Mouse (Mus musculus): ENCODE measurements at regions not wholly inside any gene's neighbourhood (a gene's known extent, or its start where the extent isn't known, plus 50 kb on each side); places are given as distances from the start of the nearest gene placed in this dataset.

DNA sequence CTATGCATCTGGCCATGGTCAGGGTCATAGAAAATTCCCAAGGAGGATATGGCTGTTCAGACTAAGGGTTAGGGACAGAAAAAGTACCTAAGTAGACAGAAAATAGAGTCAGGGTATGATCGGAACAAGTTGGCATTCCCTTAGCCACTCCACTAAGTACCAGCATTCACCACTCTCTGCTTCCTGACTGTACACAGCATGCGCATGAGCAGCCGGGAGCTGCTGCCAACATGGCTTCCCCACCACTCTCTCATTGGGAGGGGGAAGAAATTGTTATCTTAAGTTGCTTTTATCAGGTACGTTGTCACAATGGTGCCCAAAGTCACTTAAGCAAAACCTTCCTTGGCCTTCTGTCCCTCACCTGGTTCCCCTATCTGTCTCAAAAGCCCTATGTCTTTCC is 282.0 kb upstream of the Hs6st1 start:
- Histone ChIP-seq H3K4me3 (no peak overlapping the region), H3K27me3 (ENCODE audit: control insufficient read depth, insufficient read depth, insufficient read length) (no peaks in the 10 kb centered on the region), H3K36me3 (ENCODE audit: control insufficient read depth, insufficient read depth) (no peaks in the 10 kb centered on the region), H3ac (ENCODE audit: control insufficient read depth, insufficient read length) (no peak overlapping the region), H3K4me2 (ENCODE audit: low read depth) (no peak overlapping the region), H3K79me2 (ENCODE audit: control insufficient read depth, insufficient read depth) (no peaks in the 10 kb centered on the region)
- TF ChIP-seq TCF12 (IDR thresholded peaks at IDR 0.05; ENCODE audit: insufficient read depth, poor library complexity, severe bottlenecking) (no peak), SRF (IDR thresholded peaks at IDR 0.05; ENCODE audit: control insufficient read depth, insufficient read length, low read depth) (no peak), CEBPB (IDR thresholded peaks at IDR 0.05; ENCODE audit: insufficient read depth, poor library complexity, severe bottlenecking) (no peak), MAX (IDR thresholded peaks at IDR 0.05; ENCODE audit: low read depth) (no peak), TCF3 (IDR thresholded peaks at IDR 0.05; ENCODE audit: insufficient read length, low read depth) (no peak), USF1 (IDR thresholded peaks at IDR 0.05; ENCODE audit: low read depth) (no peak), MYOG (IDR thresholded peaks at IDR 0.05; ENCODE audit: control insufficient read depth in 1 of 3, insufficient read depth in 1 of 3, insufficient read length in 2 of 3, low read depth in 2 of 3) (no peak), E2F4 (IDR thresholded peaks at IDR 0.05; ENCODE audit: insufficient read depth) (no peak), POLR2AphosphoS2 (IDR thresholded peaks at IDR 0.05; ENCODE audit: insufficient read length, low read depth) (no peak), POLR2A (IDR thresholded peaks at IDR 0.05; ENCODE audit: insufficient read length, low read depth) (no peak), REST (IDR thresholded peaks at IDR 0.05; ENCODE audit: insufficient read depth, insufficient read length) (no peak), MYOD1 (IDR thresholded peaks at IDR 0.05; ENCODE audit: control insufficient read depth in 1 of 3, insufficient read length in 2 of 3, low read depth in 2 of 3) (no peak)

DNA sequence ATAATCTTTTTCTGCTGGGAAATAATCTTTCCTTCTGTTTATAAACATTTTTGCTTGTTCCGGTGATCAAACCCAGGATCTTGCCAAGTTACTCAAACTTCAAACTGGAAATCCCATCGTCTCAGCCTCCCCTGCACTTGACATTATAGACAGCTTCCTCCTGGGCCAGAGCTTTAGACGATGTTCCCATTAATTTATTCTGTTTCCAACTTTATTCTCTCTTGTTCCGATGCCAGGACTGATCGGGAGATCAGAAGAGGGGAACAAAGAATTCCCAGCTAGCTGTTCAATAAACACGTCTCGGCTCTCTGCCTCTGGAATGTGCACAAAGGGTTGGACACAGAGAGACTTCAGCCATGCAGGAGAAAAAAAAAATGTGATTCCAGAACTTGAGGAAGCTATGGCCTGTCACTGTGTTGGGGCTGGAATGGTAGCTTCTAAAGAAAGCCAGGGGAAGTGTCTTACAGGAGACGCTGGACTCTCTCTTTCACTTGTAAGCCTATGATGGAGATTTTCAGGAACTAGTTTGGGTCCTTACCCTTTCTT is 281.5 kb upstream of the Hs6st1 start:
- Histone ChIP-seq H3K4me2 (ENCODE audit: low read depth) (no peak overlapping the region), H3K79me2 (ENCODE audit: control insufficient read depth, insufficient read depth) (no peaks in the 10 kb centered on the region), H3K27me3 (ENCODE audit: control insufficient read depth, insufficient read depth, insufficient read length) (no peaks in the 10 kb centered on the region), H3K36me3 (ENCODE audit: control insufficient read depth, insufficient read depth) (no peaks in the 10 kb centered on the region), H3ac (ENCODE audit: control insufficient read depth, insufficient read length) (no peak overlapping the region), H3K4me3 (no peak overlapping the region)
- no peak for TF ChIP-seq MYOG (IDR thresholded peaks at IDR 0.05; ENCODE audit: control insufficient read depth in 1 of 3, insufficient read depth in 1 of 3, insufficient read length in 2 of 3, low read depth in 2 of 3)
- no peak for TF ChIP-seq MYOD1 (IDR thresholded peaks at IDR 0.05; ENCODE audit: control insufficient read depth in 1 of 3, insufficient read length in 2 of 3, low read depth in 2 of 3)
- no peak for TF ChIP-seq SRF (IDR thresholded peaks at IDR 0.05; ENCODE audit: control insufficient read depth, insufficient read length, low read depth)
- TF ChIP-seq TCF12 (IDR thresholded peaks at IDR 0.05; ENCODE audit: insufficient read depth, poor library complexity, severe bottlenecking): no peak
- TF ChIP-seq POLR2A (IDR thresholded peaks at IDR 0.05; ENCODE audit: insufficient read length, low read depth): no peak
- TF ChIP-seq MAX (IDR thresholded peaks at IDR 0.05; ENCODE audit: low read depth): no peak
- no peak for TF ChIP-seq USF1 (IDR thresholded peaks at IDR 0.05; ENCODE audit: low read depth)

- no peak overlapping the region for H3K4me3 ChIP-seq
- TF ChIP-seq TCF12 (IDR thresholded peaks at IDR 0.05; ENCODE audit: insufficient read depth, poor library complexity, severe bottlenecking) (no peak), USF1 (IDR thresholded peaks at IDR 0.05; ENCODE audit: low read depth) (no peak), CEBPB (IDR thresholded peaks at IDR 0.05; ENCODE audit: insufficient read depth, poor library complexity, severe bottlenecking) (no peak)
- H3K79me2 ChIP-seq (ENCODE audit: control insufficient read depth, insufficient read depth): no peaks in the 10 kb centered on the region
These were observed 271.1 kb upstream of the Hs6st1 start for GRCm38 (mm10) chr1:35797064-35797463.

GRCm38 (mm10) chr1:35797526-35797925 is 270.7 kb upstream of the Hs6st1 start:
- no peaks in the 10 kb centered on the region for H3K27me3 ChIP-seq (ENCODE audit: control insufficient read depth, insufficient read depth, insufficient read length)
- H3K79me2 ChIP-seq (ENCODE audit: control insufficient read depth, insufficient read depth): no peaks in the 10 kb centered on the region
- no peaks in the 10 kb centered on the region for H3K36me3 ChIP-seq (ENCODE audit: control insufficient read depth, insufficient read depth)
- H3K4me2 ChIP-seq (ENCODE audit: low read depth): no peak overlapping the region
- H3K4me3 ChIP-seq: no peak overlapping the region
- no peak overlapping the region for H3ac ChIP-seq (ENCODE audit: control insufficient read depth, insufficient read length)
- TF ChIP-seq CEBPB (IDR thresholded peaks at IDR 0.05; ENCODE audit: insufficient read depth, poor library complexity, severe bottlenecking): no peak
- TF ChIP-seq POLR2AphosphoS2 (IDR thresholded peaks at IDR 0.05; ENCODE audit: insufficient read length, low read depth): no peak
- TF ChIP-seq REST (IDR thresholded peaks at IDR 0.05; ENCODE audit: insufficient read depth, insufficient read length): no peak

More at GRCm38 (mm10) chr1:35797064-35797463, 271.1 kb upstream of the Hs6st1 start:
- no peaks in the 10 kb centered on the region for H3K36me3 ChIP-seq (ENCODE audit: control insufficient read depth, insufficient read depth)
- no peak overlapping the region for H3ac ChIP-seq (ENCODE audit: control insufficient read depth, insufficient read length)
- no peaks in the 10 kb centered on the region for H3K27me3 ChIP-seq (ENCODE audit: control insufficient read depth, insufficient read depth, insufficient read length)
- H3K4me2 ChIP-seq (ENCODE audit: low read depth): no peak overlapping the region

DNA sequence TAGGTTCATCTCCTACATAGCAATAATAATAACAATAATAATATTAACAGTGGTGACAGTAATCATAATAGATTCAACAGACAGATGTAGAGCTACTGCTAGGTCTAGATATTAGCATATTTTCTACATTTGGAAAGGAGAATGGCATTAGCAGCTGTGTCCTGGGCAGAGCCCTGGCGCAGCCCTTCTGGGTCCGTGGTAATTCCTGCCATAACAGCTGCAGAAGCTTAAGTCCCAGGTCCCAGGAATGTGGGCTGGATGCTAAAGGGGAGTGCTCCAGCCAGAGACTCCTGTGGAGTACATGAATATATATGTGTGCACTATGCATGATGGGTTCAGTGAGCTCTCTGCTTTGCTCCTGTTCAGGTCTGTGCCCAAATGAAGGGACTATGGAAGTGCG is 262.7 kb upstream of the Hs6st1 start:
- H3K27me3 ChIP-seq (ENCODE audit: control insufficient read depth, insufficient read depth, insufficient read length): no peaks in the 10 kb centered on the region
- TF ChIP-seq MYOG (IDR thresholded peaks at IDR 0.05; ENCODE audit: control insufficient read depth in 1 of 3, insufficient read depth in 1 of 3, insufficient read length in 2 of 3, low read depth in 2 of 3) (peak in 2 of 3 experiments; percentile 58 to 79), MYOD1 (IDR thresholded peaks at IDR 0.05; ENCODE audit: control insufficient read depth in 1 of 3, insufficient read length in 2 of 3, low read depth in 2 of 3) (peak; percentile 84 to 87 (median 85)), TCF12 (IDR thresholded peaks at IDR 0.05; ENCODE audit: insufficient read depth, poor library complexity, severe bottlenecking) (peak; percentile 42), E2F4 (IDR thresholded peaks at IDR 0.05; ENCODE audit: insufficient read depth) (no peak), TCF3 (IDR thresholded peaks at IDR 0.05; ENCODE audit: insufficient read length, low read depth) (peak; percentile 23), POLR2A (IDR thresholded peaks at IDR 0.05; ENCODE audit: insufficient read length, low read depth) (no peak)
- H3K79me2 ChIP-seq (ENCODE audit: control insufficient read depth, insufficient read depth): no peaks in the 10 kb centered on the region
- H3K4me3 ChIP-seq: no peak overlapping the region
- no peaks in the 10 kb centered on the region for H3K36me3 ChIP-seq (ENCODE audit: control insufficient read depth, insufficient read depth)
- H3ac ChIP-seq (ENCODE audit: control insufficient read depth, insufficient read length): no peak overlapping the region
- H3K4me2 ChIP-seq (ENCODE audit: low read depth): peak overlapping the region; percentile 53
